Mouse (Mus musculus) liver, embryonic 11.5 days (tissue): ENCODE measurements around the gene Gm13889. TPM values are rescaled to one million over a fixed set of nuclear protein-coding genes. Genes with fewer than 3 reads are reported as not detected.

Experiments used
- ATAC-seq: fragments of 200-750 bp; cut with Nextera tagmentation; replicated peaks from 2 replicates; pipeline ENCODE4 v1.8.0; 2017; ENCODE audit warnings: moderate number of reproducible peaks, mild to moderate bottlenecking, moderate TSS enrichment, moderate library complexity; ENCODE audit not compliant: low FRiP score
- DNase-seq: peaks from one replicate; pipeline ENCODE4 v3.0.0-alpha.2; 2017; ENCODE audit warnings: low spot score
- H3K27ac ChIP-seq: fragments of 300-500 bp; sonication (generic); 2 replicates; pipeline ENCODE4 v1.5.1; 2014; ENCODE audit warnings: mild to moderate bottlenecking, low read depth, low read length, control low read depth
- H3K27me3 ChIP-seq: fragments of 300-500 bp; sonication (generic); replicated peaks from 2 replicates; pipeline ENCODE4 v1.6.1; 2014; ENCODE audit warnings: low read length, mixed read lengths; ENCODE audit not compliant: control insufficient read depth, insufficient read depth
- H3K36me3 ChIP-seq: fragments of 300-500 bp; sonication (generic); 2 replicates; pipeline ENCODE4 v1.6.1; 2014; ENCODE audit warnings: mild to moderate bottlenecking, low read length, moderate library complexity, mixed read lengths; ENCODE audit not compliant: control insufficient read depth, insufficient read depth
- H3K4me1 ChIP-seq: fragments of 300-500 bp; sonication (generic); replicated peaks from 2 replicates; pipeline ENCODE4 v1.6.1; 2014; ENCODE audit warnings: low read length, mixed read lengths; ENCODE audit not compliant: control insufficient read depth, insufficient read depth
- H3K4me2 ChIP-seq: fragments of 300-500 bp; sonication (generic); 2 replicates; pipeline ENCODE4 v1.6.1; 2014; ENCODE audit warnings: mild to moderate bottlenecking, control low read depth, moderate library complexity
- H3K4me3 ChIP-seq: fragments of 300-500 bp; sonication (generic); 2 replicates; pipeline ENCODE4 v1.5.1; 2014; ENCODE audit warnings: low read depth, low read length, control low read depth
- H3K9ac ChIP-seq: fragments of 300-500 bp; sonication (generic); 2 replicates; pipeline ENCODE4 v1.6.1; 2014; ENCODE audit warnings: low read depth, low read length, control low read depth
- H3K9me3 ChIP-seq: fragments of 300-500 bp; sonication (generic); 2 replicates; pipeline ENCODE4 v1.6.1; 2016; ENCODE audit warnings: low read length, inconsistent platforms, mixed read lengths; ENCODE audit not compliant: control insufficient read depth
- WGBS: fragments of 180-500 bp; shearing (Covaris S2); extraction: QIAGEN DNeasy Blood & Tissue Kit; methylation state at CpG from one replicate; pipeline ENCODE4 v1.1.7; 2014; 5-methylcytosine and 5-hydroxymethylcytosine counted together
- polyA plus RNA-seq: library from polyadenylated mRNA; unstranded; fragments of >200 nt; fragmentation: Nextera tagmentation; extraction: Ambion mirVana; gene quantifications from 2 replicates; pipeline ENCODE4 v1.2.1, GENCODE M21; 2014

Gm13889 gene
- polyA plus RNA-seq, 1 experiment from 2014 or later = 3.3 TPM

GRCm38 (mm10) chr2:93963802-93964201 lies 6.8 kb upstream of the Gm13889 start:
- H3K27me3 ChIP-seq = peaks cover 4% of the 10 kb centered on the region
- no peak overlapping the region for H3K27ac ChIP-seq
- H3K4me2 ChIP-seq = no peak overlapping the region
- DNase-seq (no peak), ATAC-seq (no peak)
- WGBS = 82% methylated on average over 1 of the region's 1 CpGs
- H3K36me3 ChIP-seq = no peaks in the 10 kb centered on the region
- H3K4me3 ChIP-seq = no peak overlapping the region
- no peaks in the 10 kb centered on the region for H3K4me1 ChIP-seq
- no peaks in the 10 kb centered on the region for H3K9me3 ChIP-seq
- H3K9ac ChIP-seq = no peak overlapping the region

GRCm38 (mm10) chr2:93961716-93962115 lies 4.7 kb upstream of the Gm13889 start:
- no peaks in the 10 kb centered on the region for H3K9me3 ChIP-seq
- no peak overlapping the region for H3K4me2 ChIP-seq
- no peaks in the 10 kb centered on the region for H3K36me3 ChIP-seq
- no peak overlapping the region for H3K9ac ChIP-seq
- WGBS = 58% methylated on average over 8 of the region's 8 CpGs
- H3K27ac ChIP-seq = no peak overlapping the region; the same call in 1 of the 2 replicates
- no peak for ATAC-seq
- H3K27me3 ChIP-seq = peaks cover 24% of the 10 kb centered on the region
- no peak for DNase-seq
- H3K4me1 ChIP-seq = no peaks in the 10 kb centered on the region
- no peak overlapping the region for H3K4me3 ChIP-seq

GRCm38 (mm10) chr2:93959346-93959745 lies 2.3 kb upstream of the Gm13889 start:
- H3K9ac ChIP-seq = no peak overlapping the region
- DNase-seq (no peak), ATAC-seq (no peak)
- no peak overlapping the region for H3K4me3 ChIP-seq
- no peak overlapping the region for H3K27ac ChIP-seq
- no peaks in the 10 kb centered on the region for H3K9me3 ChIP-seq
- peaks cover 4% of the 10 kb centered on the region; the same call in 1 of the 2 replicates for H3K4me1 ChIP-seq
- H3K4me2 ChIP-seq = no peak overlapping the region
- 66% methylated on average over 8 of the region's 8 CpGs for WGBS
- peaks cover 47% of the 10 kb centered on the region for H3K27me3 ChIP-seq
- H3K36me3 ChIP-seq = no peaks in the 10 kb centered on the region

GRCm38 (mm10) chr2:93958216-93958615 lies 1.2 kb upstream of the Gm13889 start:
- Histone ChIP-seq H3K4me2 (no peak overlapping the region), H3K36me3 (no peaks in the 10 kb centered on the region), H3K4me3 (no peak overlapping the region), H3K27ac (no peak overlapping the region), H3K9me3 (no peaks in the 10 kb centered on the region), H3K9ac (no peak overlapping the region), H3K4me1 (peaks cover 4% of the 10 kb centered on the region; the same call in 1 of the 2 replicates), H3K27me3 (peaks cover 54% of the 10 kb centered on the region)
- ATAC-seq (no peak), DNase-seq (no peak)
- 72% methylated on average over 3 of the region's 3 CpGs for WGBS

GRCm38 (mm10) chr2:93957785-93958175 lies 779 bp upstream of the Gm13889 start:
- Histone ChIP-seq H3K36me3 (no peaks in the 10 kb centered on the region), H3K27ac (no peak overlapping the region), H3K4me3 (no peak overlapping the region), H3K4me1 (peaks cover 4% of the 10 kb centered on the region; the same call in 1 of the 2 replicates), H3K27me3 (peaks cover 54% of the 10 kb centered on the region), H3K9me3 (no peaks in the 10 kb centered on the region), H3K9ac (no peak overlapping the region), H3K4me2 (no peak overlapping the region)
- WGBS = 59% methylated on average over 8 of the region's 8 CpGs
- ATAC-seq = no peak
- no peak for DNase-seq

- peak overlapping the region; percentile 52 for H3K4me3 ChIP-seq
- H3K9ac ChIP-seq = peak overlapping the region; percentile 55; the same call in 1 of the 2 replicates
- ATAC-seq = no peak
- 2% methylated on average over 44 of the region's 44 CpGs for WGBS
- H3K4me2 ChIP-seq = peak overlapping the region; percentile 83
- peaks cover 54% of the 10 kb centered on the region for H3K27me3 ChIP-seq
- H3K36me3 ChIP-seq = no peaks in the 10 kb centered on the region
- no peaks in the 10 kb centered on the region for H3K9me3 ChIP-seq
- no peak overlapping the region for H3K27ac ChIP-seq
- DNase-seq = peak; percentile 65
- H3K4me1 ChIP-seq = peaks cover 4% of the 10 kb centered on the region; the same call in 1 of the 2 replicates
Measured at GRCm38 (mm10) chr2:93956331-93956801, 635 bp downstream of the Gm13889 start.

GRCm38 (mm10) chr2:93955886-93956285 lies 1.1 kb downstream of the Gm13889 start:
- peaks cover 4% of the 10 kb centered on the region; the same call in 1 of the 2 replicates for H3K4me1 ChIP-seq
- H3K27me3 ChIP-seq = peaks cover 54% of the 10 kb centered on the region
- under 1% methylated on average over 31 of the region's 31 CpGs for WGBS
- ATAC-seq (no peak), DNase-seq (no peak)
- H3K9me3 ChIP-seq = no peaks in the 10 kb centered on the region
- H3K9ac ChIP-seq = no peak overlapping the region
- no peaks in the 10 kb centered on the region for H3K36me3 ChIP-seq
- H3K27ac ChIP-seq = no peak overlapping the region
- H3K4me2 ChIP-seq = peak overlapping the region; percentile 83
- peak overlapping the region; percentile 52 for H3K4me3 ChIP-seq

- no peak overlapping the region for H3K27ac ChIP-seq
- H3K36me3 ChIP-seq = no peaks in the 10 kb centered on the region
- H3K27me3 ChIP-seq = peaks cover 50% of the 10 kb centered on the region
- H3K9ac ChIP-seq = no peak overlapping the region
- peak overlapping the region; percentile 52 for H3K4me3 ChIP-seq
- no peaks in the 10 kb centered on the region for H3K9me3 ChIP-seq
- ATAC-seq (no peak), DNase-seq (no peak)
- peaks cover 4% of the 10 kb centered on the region; the same call in 1 of the 2 replicates for H3K4me1 ChIP-seq
- H3K4me2 ChIP-seq = peak overlapping the region; percentile 83
- WGBS = 2% methylated on average over 32 of the region's 32 CpGs
Measured at GRCm38 (mm10) chr2:93954781-93955578, 2.0 kb downstream of the Gm13889 start.

- H3K4me2 ChIP-seq = no peak overlapping the region
- no peak for DNase-seq
- H3K9me3 ChIP-seq = no peaks in the 10 kb centered on the region
- no peak overlapping the region for H3K27ac ChIP-seq
- H3K36me3 ChIP-seq = no peaks in the 10 kb centered on the region
- no peak overlapping the region for H3K9ac ChIP-seq
- no peak overlapping the region for H3K4me3 ChIP-seq
- no peak for ATAC-seq
- H3K4me1 ChIP-seq = peaks cover 4% of the 10 kb centered on the region; the same call in 1 of the 2 replicates
- 78% methylated on average over 9 of the region's 9 CpGs for WGBS
- H3K27me3 ChIP-seq = peaks cover 50% of the 10 kb centered on the region
Measured at GRCm38 (mm10) chr2:93953726-93954125, 3.3 kb downstream of the Gm13889 start.
